Mouse (Mus musculus): ENCODE data around the gene Eomes.

GRCm38 (mm10) chr9:118506020-118506403 lies 28.0 kb downstream of the Eomes start, which contains the start of gene Golga4:
- TF ChIP-seq POLR2A (IDR thresholded peaks at IDR 0.05; ENCODE audit: low read depth, low read length) (no peak), CTCF (IDR thresholded peaks at IDR 0.05; ENCODE audit: extremely low read depth, insufficient read depth, insufficient read length, insufficient replicate concordance) (no peak)

All from spleen, adult 2 months (tissue).